Mouse (Mus musculus): Measurements from ENCODE around the gene Arhgdia.
A peak's percentile ranks its signal among the peaks of the same experiment; 100 is the strongest.

Gene Arhgdia

GRCm38 (mm10) chr11:120581490-120582267 is at the start of gene Arhgdia:
Arhgdia (minus strand) TSS chr11:120581624.
- DNase-seq = peak; percentile 90

DNA sequence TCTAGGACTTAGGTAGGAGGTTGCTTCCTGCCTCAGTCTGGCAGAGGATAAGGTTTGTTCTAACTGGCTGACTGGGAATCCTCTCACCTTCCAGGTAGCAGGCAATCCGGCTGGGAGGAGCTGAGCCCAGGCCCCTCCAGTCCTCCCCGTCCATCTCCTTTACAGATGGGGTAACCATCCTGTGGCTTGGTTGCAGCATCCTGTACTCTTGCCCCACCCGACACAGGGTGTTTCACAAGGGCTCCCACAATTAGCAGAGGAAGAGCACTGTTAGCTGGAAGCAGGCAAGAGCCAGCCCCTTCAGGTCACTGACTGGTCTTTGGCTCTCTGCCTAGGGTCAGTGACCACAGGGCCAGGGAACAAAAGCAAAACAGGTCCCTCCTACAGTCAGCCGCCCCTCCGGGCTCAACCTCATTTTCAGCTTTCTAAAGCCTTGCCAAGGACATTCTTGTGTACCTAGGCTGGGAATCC is 49.0 kb upstream of the Arhgdia start:
- no peak for DNase-seq

GRCm38 (mm10) chr11:120629911-120630310 is 48.5 kb upstream of the Arhgdia start:
- no peak for DNase-seq

- DNase-seq = no peak
These were observed 47.9 kb upstream of the Arhgdia start for GRCm38 (mm10) chr11:120629341-120629730.

DNA sequence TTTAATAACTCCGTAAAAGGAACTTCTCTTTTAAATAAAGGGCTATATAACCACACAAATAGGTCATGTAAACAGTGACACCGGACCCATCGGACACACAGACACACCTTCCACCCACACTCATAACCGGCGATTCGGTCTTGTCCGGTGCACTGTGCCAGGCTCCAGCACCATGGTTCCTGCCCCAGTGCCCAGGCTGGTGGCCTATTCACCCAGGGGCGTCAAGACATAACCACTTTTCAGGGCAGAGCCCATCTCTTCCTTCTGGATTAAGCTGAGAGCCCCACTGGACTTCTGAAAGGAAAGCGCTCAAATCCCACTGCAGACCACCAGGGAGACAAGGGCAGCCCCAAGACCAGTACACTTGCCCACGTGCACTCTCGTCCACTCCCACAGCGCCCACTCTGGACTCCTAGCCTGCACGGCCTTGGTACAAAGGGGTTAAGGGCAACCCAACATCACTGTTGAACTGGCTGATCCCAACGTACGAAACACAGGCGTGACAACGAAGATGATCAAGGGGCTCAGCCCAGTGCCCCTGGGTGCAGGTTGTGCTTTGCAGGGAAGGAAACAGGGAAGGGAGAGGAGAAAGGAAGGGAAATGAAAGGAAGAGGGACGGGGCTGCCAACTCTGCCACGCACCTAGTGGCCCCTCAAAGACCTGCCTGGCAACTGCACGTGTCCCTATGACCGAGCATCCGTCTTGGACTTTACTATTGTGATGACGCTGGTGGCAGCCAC is 47.3 kb upstream of the Arhgdia start:
- DNase-seq = no peak

GRCm38 (mm10) chr11:120627468-120628300 is 46.3 kb upstream of the Arhgdia start:
- DNase-seq = no peak

- no peak for DNase-seq
These were observed 45.5 kb upstream of the Arhgdia start for GRCm38 (mm10) chr11:120626785-120627467.

- DNase-seq = no peak
These were observed 43.8 kb upstream of the Arhgdia start, which contains the start of gene Sirt7 for GRCm38 (mm10) chr11:120625152-120625775. Sirt7 (minus strand) TSS chr11:120625240.

DNA sequence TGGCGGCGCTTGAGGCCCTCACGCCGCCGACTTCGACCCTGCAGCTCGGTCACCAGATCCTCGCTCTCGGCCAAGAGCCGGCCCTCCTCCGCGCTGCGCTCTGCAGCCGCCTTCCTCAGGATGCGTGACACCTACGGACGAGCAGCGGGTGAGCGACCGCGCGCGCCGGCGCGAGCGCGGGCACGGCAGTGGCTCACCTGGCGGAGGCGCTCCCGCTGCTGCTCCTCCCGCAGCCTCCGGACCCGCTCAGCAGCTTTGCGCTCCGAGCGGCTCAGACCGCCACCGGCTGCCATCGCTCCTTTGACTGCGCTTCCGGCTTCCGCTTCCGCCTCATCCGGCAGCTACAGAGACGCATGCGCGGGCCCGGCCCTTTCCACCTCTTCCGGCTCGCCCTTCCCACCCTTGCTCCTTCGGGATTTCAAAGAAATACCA is 43.3 kb upstream of the Arhgdia start:
- peak; percentile 85 for DNase-seq

- DNase-seq = peak; percentile 66
These were observed 42.7 kb upstream of the Arhgdia start for GRCm38 (mm10) chr11:120623961-120624679.

GRCm38 (mm10) chr11:120622805-120623204 is 41.4 kb upstream of the Arhgdia start:
- no peak for DNase-seq

DNA sequence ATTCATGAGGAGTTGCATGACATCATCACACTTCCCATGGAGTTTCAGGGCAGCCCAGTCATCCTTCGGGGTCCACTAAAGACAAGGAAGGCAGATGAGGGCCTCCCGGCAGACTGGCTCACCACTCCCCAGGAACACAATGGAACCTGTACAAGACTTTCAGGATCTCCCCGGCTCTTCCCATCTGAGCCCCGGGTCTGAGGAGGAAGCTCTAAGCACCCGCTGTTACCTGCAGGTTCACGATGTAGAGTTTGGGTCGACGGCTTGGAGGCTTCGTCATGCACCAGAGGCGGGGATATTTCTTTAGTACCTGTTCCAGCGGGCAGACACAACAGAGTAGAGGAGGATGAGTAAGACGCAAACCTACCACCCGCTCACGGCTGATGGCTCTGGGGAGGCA is 38.8 kb upstream of the Arhgdia start:
- DNase-seq = no peak

GRCm38 (mm10) chr11:120618619-120619535 is 37.5 kb upstream of the Arhgdia start:
- no peak for DNase-seq

DNA sequence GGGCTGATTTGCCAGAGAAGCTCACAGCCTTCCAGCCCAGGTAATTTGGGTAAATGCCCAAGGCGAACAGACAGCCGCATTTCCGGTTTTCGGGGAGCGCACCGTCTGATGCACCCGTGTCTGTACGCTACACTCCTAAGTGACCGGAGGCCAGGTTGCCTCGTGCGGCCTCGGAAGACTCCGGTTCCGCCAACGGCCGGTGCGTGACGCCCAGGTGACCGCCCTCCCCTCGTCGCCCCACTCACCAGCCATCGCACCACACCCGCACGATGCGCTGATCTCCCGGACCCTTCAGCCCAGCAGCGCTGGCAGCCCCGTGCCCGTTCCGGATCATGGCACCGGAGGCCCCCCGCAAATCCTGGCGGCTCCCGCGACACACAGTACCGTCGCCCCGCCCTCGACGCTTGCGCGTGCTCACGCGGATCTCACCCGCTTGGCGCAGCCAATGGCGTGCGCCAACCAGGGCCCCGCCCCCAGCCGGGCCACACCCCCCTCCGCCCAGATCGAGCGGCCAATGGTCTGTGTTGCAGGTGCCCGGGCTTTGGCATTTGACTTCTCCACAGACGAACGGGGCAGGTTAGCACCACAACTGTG is 36.2 kb upstream of the Arhgdia start, which contains the start of gene Pcyt2:
Gene Pcyt2, minus strand, starts transcription at position 418 of the 594 bp plus-strand sequence.
- peak; percentile 88 for DNase-seq

- DNase-seq = no peak
These were observed 35.3 kb upstream of the Arhgdia start for GRCm38 (mm10) chr11:120616617-120617294.

- DNase-seq = no peak
These were observed 34.3 kb upstream of the Arhgdia start for GRCm38 (mm10) chr11:120615606-120616203.

- no peak for DNase-seq
These were observed 33.7 kb upstream of the Arhgdia start for GRCm38 (mm10) chr11:120615167-120615566.

GRCm38 (mm10) chr11:120613976-120614375 is 32.6 kb upstream of the Arhgdia start:
- no peak for DNase-seq
